Mouse (Mus musculus) A20 (cell line): ENCODE data around the gene Fyb2.

Experiments used
- DNase-seq: peaks from one replicate; pipeline ENCODE4 v3.0.0-alpha.2; 2011; ENCODE audit warnings: low read depth, low spot score

The Fyb2 gene

DNA sequence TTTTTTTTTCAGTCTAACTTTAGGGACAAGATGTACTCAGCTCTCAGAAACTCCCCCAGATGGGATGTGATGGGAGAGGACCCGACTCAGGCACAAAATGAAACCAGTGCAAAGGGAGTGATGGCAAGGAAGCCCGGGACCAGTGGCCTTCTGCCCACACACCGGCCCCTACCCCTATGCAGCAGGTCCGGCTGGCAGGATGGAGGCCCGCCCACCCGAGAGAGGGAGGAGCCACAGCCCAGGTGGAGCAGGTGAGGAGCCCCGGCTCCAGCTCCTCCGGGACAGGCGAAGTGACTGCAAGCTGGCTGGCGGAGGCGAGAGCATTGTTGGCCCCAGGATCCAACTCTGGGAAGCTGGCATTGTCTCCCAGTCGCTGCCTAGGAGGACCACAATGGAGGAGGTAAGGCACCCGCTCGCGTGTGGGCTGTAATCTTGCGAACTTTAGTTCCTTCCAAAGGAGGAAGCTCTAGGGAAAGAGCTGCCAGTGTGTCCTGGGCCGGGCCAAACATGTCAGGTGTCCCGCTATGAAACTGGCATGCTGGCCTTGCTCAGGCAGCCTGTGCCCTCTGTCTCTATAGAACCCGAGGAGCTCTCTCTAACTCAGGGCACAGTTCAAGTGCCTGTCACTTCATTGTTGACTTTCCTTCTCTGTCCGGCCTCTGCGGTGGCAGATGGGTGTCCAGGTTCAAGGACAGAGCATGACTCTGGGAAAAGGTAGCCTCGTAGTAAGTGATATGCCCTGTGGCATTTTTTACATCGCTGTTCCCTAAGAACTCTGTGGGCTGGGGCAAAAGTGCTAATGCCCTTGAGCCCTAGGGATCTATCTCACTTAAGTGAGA lies at the start of gene Fyb2:
Fyb2 (plus strand) TSS at position 166 of the 839 bp plus-strand sequence.
- no peak for DNase-seq

DNA sequence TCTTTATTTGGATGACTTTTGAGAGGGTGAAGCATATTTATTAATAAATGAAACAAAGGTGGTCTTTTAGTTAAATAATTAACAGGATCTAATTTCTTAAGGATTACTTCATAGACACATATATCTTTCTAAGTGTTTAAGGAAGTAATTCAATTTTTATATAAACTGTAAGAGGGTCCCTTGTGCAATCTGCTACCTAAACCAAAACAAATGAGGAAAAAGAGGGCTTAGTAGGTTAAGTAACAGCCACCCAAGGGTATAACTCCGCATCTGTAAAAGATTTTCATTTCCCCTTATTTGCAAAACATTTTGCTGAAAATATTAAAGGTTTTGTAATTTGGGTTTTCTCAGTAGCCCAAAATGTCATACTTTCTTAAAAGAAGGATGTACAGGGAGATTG lies 48.9 kb upstream of the Fyb2 start:
- no peak for DNase-seq

DNA sequence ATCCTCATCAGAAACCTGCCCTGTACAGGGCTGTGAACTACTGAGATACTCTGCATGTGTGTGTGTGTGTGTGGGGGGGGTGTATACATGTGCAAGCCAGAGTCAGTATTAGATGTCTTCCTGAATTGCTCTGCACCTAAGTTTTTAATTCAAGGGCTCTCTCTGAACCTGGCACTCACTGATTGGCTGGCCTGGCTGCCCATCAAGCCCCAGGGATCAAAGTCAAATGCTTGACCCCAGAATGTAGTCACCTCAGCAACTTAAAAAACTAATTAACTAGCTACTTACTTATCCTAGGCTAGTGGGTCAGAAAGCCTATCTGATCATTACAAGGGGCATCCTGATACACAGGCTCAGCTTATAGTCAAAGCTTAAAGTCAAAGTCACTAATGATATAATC lies 43.7 kb upstream of the Fyb2 start:
- no peak for DNase-seq

DNA sequence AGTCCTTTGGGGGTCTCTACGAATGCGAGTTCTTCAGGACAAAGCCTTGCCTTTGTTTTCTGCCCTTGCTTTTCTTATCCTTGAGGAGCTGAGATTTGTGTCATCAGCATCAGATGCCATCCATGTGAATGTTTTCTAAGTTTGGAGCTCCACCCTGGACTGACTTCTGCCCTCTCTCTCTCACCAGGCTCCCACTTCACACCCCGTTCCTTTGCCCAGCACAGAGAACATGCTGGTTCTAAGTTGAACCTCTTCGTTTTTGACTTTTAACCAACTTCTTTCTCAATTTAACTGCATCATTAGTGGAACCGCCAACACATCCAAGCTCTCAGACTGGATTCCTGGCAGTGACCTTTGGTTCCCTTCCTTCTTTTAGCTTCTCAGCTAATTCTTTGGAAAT lies 43.1 kb upstream of the Fyb2 start:
- DNase-seq: no peak

DNA sequence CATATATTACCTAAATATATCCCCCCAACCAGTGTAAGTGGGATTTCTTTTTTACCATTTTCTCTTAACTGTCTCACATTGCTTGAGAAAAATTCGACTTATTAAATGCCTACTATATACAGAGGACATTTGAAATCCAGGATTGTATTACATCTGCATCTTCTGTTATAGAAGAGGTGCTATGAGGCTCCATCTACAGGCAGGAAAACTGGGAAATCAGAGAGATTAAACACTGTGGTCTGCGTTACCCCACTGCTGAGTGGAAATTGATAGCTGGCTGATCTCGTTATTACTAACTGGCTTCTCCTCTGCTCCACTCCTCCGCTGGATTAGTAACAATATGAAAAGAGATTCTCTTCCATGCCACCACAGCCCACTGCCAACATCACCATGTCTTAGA lies 37.4 kb upstream of the Fyb2 start:
- no peak for DNase-seq

DNA sequence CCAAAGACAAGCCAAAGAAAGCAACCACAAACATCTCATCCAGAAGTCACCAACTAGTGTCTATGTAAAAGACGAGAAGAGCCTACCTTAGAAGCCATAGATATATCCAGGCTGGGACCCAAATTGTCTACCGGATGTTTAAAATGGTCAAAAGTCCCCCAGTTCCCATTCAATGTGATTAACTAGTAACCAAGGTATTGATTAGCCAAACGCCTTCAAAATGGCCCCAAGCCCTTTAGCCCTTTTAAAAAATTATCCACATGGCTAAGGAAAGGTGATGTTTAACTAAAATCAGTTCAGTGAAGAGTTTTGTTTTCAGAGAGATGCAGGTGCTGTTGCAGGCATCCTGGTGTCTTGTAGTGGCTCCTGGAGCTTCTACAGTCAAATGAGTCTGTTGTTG lies 36.9 kb upstream of the Fyb2 start, which contains the start of gene C8a:
C8a (minus strand) TSS at position 76 of the 400 bp plus-strand sequence.
- no peak for DNase-seq

DNA sequence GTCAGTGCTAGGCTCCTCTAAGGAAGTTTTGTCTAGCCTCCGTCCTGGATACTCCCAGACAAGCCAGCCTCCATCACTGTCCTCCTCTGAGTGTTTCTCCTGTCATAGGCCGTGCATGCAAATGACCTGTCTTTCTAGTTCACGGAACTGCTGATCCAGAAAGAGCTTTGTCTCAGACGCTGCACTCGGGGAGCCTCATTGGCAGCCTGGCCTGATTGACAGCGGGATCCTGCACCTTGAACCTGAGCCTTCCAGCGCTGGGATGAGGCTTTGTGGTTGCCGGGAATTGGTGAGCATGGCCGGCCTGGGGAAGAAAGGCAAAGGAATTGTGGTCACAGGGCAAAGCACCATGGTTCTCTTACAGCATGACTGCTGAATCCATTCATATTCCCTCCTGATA lies 25.8 kb upstream of the Fyb2 start:
- DNase-seq: no peak

DNA sequence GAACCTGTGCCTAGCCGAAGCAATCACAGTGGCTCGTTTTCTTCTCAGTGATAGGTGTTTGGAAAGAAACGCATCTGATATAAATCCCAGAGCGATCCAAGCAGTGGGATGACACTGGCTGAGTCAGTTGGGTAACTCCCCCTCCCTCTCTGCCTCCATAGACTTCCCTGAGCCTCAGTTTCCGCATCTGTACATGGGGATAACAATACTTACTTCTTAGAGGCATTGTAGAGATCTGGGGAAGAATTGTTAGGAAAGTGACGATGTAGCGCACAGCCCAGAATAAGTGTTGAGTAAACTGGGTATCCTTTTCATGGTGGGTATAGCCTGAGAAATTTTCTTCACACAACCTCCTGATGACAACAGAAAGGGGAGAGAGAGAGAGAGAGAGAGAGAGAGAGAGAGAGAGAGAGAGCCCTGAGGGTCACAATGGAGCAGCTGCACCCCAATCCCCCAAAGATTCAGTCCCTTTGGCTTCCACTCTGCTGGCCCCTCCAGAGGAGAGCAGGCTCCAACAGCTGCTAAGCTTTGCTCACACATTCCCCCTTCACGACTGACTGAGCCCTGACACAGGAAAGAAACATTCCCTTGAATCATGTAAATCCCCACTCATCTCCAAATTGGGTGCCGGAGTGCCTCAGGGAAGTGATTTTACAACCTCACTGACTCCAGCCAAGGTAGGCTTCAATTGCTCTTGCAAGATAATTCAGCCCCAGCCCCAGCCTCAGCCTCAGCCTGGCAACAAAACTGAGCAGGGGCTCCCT lies 24.6 kb upstream of the Fyb2 start:
- no peak for DNase-seq

DNA sequence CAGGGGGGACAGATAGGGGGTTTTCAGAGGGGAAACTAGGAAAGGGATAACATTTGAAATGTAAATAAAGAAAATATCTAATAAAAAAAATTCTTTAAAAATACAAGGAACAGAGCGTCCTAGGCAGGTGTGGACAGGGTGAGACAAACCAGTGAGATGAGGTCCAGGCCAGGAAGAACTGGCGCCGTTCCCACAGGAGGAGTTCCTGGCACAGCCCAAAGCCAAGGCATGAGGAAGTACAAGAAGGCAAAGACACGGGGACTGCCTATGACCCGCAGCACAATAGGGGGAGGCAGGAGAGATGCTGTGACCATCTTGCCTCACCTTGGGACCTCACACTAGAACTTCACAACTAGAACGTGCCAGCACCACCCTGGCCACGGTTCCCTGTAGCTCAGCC lies 21.5 kb upstream of the Fyb2 start:
- no peak for DNase-seq

DNA sequence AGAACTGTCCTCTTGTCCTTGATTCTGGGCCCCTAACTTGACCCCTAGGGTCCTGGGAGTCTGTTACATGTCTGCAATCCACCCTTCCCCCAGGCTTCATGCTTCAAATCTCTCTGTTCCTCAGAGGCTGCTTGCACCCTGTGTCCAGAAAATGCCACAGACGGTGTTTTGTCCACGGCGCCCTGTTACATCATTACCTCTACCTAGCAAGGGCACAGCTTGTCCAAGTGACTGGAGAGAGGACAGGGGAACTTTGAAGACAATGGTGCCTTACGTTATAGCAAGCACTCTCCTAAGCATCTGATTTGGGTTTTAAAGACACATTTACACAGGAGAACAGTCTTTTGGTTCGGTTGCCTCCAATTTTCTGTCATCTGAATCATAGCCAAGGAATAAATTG lies 19.7 kb upstream of the Fyb2 start:
- no peak for DNase-seq

DNA sequence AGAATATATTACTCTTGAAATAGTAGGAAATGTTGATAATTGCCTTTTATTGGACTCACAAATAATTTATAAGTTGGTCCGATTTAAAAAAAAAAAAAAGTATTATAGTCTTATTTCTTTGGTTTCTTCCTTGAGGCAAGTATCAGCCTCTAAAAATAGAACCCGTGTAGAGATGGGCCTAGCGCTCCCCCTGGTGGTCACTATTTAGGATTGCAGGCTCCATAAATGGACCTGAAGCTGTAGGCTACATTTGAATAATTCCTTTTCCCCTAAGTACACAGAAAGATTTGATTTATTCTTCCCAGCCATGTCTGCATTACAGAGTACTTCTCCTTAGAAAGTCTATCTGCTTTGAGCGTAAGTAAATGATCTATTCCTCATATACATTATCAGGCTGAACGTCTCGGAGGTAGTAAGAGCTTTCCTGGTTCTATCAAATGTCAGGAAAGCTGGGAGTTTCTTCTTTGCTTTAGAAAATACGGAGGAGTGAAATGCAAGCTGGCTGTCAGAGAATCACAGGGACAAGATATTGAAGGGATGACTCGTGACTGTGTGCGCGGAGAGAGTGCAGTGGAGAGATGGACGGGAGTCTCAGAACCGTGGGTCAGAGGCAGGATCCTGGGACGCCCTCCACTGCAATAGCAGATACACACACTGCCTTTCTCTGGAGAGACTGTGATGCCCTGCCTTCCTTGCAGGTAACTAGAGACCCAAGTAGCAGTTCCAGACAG lies 19.1 kb upstream of the Fyb2 start:
- DNase-seq: peak; percentile 71

DNA sequence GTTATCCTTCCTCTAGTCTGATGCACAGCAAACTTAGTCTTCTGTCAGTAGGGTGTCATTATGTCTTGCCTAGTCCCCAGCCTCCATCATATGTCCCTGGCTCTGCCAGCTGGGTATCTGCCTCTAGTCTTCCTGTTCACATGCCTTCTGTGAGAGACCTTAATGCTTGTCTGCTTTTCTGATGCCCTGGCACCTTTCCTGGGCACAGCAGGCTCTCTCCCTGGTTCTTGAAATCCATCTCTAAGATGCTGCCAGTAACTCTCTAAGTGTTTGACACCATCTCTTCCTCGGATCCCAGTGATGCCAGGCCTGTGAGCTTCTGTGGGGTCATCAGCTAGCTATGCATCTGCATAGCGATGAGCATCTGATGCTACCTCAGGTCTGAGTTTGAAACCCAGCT lies 10.4 kb upstream of the Fyb2 start:
- DNase-seq: no peak

DNA sequence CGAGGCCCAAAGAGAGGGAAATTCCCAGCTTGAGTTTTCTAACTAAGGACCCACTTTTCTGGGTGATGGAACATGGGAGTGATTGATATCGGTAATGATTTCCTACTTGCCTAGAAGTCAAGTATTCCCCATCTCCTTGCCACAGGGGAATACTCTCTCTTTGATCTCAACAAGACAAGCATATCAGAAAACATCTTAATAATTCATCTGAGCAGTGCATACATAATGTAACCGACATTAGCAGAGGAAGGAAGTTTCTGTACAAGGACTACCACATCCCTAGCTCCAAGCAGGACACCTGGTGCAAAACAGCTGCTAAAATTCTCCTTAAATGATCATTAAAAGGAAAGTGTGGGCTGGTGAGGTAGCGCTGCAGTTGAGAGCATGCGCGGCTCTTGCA lies 8.2 kb upstream of the Fyb2 start:
- no peak for DNase-seq

DNA sequence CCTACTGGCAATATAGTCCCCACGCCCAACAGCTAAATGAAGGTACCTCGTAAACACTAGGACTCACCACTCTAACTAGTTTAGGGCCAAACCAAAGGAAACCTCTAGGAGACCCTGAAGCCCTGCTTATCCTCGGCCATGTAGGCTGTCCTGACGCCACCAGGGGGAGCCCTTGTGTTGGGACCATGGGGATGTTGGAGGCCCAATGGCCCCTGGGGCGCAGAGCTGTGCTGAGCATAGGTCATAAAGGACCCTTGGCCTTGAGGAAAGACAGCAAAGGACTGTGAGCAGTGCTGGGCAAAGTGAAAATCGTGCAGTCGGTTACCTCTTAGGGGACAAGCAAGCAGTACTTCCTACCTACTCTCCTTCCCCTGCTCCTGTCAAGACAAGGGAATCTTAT lies 1.6 kb upstream of the Fyb2 start:
- DNase-seq: peak; percentile 71

DNA sequence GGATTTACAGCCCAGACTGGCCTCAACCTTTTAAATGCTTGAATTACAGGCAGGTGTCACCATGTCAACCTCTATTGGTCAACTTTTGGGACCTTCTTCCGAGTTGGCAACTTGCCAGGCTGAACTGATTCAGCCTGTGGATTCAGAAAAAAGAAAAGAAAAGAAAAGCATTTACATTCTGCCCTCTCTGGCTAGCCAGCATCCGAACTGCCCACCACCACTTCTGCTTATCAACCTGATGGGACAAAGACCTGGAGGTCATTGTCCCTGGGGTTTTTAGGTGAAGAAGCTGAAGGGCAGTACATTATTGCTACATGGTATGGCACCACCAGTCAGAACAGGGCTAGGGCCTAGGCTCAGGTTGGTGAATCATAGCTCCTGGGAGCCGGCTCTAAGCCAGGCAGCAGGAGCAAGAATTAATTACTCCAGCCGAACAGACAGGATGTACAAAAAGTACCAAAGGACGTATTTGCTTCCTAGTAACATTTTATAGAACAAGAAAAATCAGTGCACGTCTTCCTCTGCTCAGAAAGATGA lies 1.5 kb downstream of the Fyb2 start:
- no peak for DNase-seq

DNA sequence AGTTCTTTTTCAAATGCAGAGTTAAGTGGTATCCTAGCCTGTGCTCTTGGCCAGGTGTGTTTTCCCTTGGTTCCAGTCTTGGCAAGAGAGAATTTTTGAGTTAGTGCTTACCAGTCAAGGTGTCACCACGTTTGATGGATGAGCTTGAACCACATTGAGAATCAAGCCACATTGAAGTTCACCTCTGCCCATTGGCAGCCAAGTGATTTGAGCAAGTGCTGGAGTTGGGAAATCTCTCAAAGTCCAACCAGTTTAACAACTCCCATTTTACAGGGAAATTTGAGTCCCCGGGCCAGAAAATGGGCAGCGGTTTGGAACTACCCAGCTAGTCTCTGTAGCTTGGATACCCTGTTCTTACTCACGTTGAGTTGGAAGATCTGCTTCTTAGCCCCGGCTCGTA lies 4.8 kb downstream of the Fyb2 start:
- no peak for DNase-seq

DNA sequence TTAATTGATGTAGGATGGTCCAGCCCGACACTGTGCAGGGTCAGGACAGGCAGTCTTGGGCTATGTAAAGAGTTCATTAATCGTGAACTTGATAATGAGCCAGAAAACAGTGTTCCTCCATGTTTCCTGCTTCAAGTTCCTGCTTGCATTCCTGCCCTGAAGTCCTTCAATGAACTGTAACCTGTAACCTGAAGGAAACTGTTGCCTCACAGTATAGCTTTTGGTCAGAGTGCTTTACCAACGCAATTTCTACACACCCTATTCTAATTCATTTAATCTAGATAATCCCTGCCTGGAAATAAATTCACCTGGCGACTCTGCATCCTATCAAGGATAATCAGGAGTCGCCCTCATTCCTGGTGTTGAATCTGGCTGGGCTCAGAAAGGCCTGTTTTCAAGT lies 12.1 kb downstream of the Fyb2 start:
- no peak for DNase-seq

DNA sequence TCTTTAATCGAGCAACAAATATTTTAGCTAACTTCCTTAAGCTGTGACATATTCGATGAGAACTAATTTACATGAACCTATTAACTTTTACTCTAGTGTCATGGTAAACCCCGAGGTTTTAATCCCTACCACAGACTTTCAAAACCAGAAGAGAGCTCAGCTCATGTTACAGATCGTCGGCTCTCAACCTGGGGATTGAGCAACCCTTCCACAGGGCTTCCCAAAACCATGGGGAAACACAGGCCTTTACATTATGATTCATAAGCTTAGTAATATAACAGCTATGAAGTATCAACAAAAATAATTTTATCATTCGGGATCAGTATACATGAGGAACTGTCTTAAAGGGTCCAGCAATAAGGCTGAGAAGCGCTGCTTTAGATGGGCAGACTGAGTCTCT lies 15.9 kb downstream of the Fyb2 start:
- no peak for DNase-seq

DNA sequence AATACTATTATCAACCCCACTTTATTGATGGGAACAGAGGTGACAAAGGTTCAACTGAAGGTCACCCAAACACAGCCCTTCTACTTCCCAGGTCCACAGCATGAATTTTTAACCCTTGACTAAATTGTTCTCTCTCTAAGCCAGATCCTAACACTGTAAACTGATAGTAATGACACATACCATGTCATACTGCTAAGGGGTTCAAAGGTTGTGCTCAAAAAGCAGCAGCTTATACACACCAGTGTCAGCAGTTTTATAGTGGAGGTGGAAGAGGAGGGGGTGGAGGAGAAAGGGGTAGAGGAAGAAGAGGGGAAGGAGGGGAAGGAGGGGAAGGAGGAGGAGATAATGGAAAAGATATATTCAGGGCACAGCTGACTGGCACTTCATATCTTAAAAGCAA lies 20.4 kb downstream of the Fyb2 start:
- no peak for DNase-seq

DNA sequence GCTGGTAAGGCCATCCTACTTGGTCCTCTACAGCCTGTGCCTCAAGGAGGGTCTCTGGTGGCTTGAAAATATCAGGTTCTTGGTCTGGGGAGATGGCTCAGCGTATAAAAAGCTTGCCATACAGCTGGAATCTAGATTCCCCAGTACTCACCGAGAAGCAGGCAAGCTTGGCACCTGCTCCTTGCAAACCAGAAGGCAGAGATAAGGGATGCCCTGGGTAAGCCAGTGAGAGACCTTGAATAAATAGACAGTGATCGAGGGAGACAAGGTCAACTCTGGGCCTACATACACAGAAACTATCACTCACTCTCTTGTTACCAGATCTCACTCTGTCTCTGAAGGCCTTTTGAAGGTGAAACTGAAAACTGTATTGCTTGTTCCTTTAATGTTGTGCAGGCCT lies 21.7 kb downstream of the Fyb2 start:
- no peak for DNase-seq

DNA sequence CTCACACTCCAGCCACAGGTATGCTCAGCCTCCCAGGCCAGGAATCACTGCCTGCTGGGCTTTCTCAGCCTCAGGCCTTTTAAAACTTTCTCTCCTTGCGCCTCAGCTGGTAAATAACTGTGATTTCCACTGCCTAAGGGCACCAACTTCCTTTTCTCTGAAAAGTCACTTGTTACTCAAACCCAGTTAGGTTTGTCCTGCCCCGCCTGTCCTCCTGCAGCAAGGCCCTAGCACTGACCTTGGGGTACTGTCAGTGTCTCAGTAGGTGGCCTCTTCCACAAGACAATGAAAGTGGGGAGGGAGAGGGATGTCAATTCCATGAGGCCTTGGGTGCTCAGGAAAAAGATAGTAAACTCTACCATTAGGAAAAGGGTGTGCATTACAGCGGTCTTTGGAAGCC lies 22.2 kb downstream of the Fyb2 start:
- DNase-seq: no peak

DNA sequence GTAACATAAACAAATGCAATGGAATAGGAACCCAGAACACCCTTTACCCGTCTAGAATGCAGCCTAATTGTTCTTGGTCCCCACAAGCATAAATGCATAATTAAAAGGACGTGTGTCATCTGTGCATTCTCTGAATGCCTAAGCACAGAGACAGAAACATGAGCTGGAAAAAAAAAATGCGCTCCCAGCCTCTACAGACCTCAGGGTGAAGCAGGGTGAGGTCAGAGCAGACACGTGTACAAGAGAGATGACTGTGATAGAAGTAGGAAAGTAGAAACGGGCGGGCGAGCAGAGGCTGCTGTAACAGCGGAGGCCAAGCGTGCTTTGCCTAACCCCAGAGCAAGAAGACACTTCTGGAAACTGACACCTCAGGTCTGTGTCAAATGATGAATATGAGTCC lies 22.8 kb downstream of the Fyb2 start:
- DNase-seq: no peak
